Mouse (Mus musculus) skeletal muscle tissue, adult 2 months (tissue): ENCODE results near the gene Fcho2.

Experiments used
- DNase-seq: peaks from one replicate; pipeline ENCODE4 v3.0.0-alpha.2; 2012; ENCODE audit warnings: low read depth, low spot score

The Fcho2 gene

DNA sequence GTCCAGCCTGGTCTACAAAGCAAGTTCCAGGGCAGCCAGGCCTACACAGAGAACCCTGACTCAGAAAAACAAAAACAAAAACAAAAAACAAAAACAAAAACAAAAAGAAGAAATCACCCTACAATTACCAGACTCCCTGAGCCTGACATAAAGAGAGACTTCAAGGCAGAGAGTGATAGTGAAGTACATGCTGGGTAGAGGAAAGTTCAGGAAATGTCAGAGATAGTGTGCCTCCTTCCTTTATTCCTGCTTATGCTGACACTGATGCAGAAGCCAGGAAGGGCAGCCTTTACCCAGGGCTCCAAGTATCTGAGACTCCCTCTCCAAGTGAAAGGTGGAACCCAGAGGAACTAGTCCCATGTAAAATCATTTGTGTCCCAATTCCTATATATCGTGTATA, 10.8 kb downstream of the Fcho2 start:
- DNase-seq: no peak

DNA sequence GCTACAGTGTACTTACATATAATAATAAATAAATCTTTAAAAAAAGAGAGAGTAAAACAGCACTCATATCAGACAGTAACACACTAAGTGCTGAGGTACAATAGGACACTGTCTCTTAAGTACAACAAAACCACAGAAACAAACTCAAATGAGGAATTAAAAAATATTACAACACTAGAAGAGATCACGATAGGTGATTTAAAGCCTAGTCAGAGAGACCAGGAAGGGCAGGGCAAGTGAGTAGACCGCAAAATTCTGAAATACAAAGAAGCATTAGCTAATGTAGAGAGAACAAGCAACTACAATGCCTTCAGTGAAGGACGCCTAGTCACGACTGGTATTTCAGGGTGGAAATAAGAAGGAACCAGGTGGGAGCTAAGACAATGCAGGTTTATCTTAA, 11.6 kb downstream of the Fcho2 start:
- DNase-seq: no peak

DNA sequence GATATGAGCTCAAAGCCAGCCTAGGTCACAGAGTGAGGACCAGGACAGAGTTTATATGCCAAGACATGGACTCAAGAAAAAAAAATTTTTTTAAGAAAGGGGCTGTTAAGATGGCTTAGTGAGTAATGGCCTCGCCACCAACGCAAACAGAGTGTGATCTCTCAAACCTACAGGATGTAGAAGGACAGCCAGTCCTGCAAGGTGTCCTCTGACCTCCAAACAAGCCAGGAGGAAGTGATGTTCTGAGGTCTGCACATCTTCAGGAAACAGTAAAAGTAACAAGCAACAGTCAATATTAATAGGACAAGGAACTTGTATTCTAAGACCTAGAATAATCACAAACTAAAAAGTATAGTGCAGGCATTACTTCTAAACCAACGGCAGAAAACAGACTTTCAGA, 12.3 kb downstream of the Fcho2 start:
- no peak for DNase-seq

DNA sequence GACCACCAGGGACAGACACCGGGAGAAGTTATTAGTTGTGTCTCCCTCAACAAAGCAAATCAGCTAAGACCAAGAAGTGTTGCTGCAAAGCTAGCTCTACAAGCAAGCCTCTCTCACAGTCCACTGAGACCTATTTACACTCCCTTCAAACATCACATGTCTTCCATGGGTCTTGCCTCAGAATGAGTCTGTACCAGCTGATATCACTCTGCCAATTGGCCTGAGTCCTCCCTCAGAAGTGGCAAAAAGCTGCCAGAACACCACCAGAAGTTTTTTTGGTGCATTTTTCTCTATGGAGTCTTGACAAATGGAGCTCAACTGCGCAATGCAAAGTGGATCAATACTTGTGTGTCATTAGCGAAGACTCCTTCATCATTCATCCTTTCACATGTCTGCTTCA, 19.7 kb downstream of the Fcho2 start:
- DNase-seq: no peak

DNA sequence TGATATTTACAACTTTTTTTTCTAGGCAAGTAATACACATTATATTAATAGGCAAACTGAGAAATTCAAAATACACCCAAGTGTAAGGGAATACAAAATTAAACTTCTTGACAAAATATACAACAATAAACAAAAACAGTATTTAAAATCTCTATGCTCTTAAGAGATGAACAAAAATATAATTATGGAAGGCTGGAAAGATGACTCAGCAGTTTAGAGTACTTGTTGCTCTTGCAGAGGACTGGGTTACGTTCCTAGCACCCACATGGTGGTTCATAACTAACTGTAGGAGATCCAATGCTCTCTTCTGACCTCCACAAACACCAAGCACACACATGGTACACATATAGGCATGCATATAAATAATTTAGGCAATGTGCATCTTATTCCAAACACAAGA, 22.4 kb downstream of the Fcho2 start:
- DNase-seq: no peak

DNA sequence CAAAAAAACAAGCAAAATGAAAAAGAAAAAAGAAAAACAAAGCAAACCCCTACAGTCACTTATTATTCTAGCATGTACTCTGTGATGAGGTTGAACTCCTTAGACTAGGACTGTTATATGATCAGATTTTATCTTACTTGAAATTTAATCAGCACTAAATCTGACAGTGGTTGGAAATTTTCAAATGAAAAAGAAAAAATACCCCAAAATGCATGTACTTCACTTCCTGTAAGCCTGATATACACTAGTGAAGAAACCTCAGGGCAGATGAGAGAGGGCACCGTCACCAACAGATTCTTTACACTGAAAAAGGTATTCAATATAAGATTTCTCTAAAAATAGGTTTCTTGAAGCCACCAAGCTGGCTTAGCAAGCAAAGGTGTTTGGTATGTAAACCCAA, 23.6 kb downstream of the Fcho2 start:
- DNase-seq: no peak

DNA sequence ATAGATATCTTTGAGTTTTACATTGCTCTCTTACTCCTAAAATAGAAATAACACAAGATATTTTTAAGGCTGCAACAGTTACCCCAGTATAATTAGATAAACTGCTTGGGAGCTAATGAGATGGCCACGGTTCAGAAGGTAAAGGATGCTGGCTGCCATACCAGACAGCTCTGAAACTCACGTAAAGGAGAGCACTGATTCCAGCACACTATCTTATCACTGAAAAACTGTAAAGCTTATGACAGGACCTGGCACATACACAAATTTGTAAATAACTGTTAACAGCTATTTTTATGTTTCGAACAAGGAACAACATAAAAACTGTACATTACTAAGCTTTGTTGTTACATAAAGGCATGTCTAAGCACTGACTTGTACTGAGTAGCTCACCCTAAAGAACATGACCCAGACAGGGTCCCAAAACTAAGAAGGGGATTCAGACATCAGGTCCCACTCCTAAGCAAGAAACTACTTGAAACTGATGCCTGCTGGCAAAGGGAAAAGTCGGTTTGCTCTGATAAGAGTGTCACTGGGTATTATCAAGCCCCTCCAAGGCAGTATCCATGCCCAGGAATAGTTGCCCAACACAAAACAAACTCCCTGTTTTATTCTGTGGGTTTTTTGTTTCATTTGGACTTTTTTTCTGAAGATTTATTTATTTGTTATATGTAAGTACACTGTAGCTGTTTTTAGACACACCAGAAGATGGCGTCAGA, 28.1 kb downstream of the Fcho2 start:
- no peak for DNase-seq

DNA sequence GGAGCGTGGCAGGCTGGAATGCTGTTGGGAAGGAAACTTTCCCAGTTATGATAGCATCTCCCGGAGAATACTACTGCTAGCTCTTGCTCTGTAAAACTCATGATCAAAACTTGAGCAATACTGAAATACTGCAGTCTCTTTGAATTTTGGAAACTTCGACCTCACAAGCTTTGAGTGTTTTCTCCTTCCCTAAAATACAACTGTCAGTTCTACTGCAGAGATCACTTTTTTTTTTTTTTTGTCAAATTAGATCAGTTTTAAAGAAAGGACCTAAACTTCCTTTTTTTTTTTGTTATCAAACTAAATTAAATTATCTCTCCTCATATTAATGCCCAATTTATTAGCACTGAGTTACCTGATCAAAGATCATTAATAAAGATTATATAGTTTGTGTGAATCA, 37.3 kb downstream of the Fcho2 start:
- DNase-seq: no peak

DNA sequence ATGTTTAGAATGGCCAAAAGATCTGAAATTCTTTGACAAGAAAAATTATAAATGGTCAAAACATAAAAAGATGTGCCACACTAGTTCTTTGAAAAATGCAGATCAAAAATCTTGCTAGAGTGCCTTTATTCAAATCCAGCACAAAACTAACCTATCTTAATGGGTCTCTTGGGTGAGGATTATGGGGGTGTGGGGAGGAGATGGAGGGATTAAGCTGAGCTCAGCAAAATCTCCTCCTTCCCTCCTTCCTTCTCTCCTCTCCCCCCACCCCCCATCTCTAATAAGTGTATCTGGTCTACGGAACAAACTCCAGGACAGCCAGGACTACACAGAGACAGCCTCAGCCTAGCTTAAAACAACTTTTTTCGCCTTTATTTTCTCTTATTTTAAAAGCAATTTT, 43.8 kb downstream of the Fcho2 start:
- DNase-seq: no peak

DNA sequence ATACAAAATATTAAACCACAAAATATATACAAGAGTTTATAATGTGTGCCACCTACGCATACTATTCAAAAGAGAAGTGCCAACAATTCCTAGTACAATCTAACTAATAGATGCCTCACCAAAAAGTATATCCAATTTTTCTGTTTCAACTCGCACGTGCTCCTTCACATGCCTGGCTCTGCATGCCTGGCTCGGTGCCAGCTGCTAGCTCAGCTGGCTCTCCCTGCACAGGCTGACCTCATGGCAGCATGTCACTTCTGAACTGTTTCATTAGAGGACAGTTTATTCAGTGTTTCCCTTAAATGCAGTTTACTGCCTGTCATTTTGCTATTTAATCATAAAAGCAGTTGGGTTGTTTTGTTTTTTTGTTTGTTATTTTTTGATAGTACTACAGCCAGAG, 46.9 kb downstream of the Fcho2 start:
- DNase-seq: peak; percentile 78

DNA sequence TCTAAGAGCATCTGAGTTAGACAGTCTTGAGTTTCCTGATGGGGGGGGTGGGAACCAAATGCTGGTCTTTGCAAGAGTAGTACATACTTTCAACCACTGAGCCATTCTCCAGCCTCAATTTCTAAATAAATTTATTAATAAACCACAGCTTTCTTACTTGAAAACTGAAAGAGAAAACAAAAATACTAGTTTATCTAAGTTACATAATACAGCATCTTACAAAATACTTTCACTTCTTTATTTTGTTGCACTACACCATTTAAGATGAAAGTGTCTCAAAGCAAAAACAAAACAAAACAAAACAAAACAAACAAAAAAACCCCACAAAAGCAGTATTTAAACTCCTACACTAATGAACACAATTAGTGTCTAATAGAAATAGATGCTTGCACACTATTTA, 53.5 kb downstream of the Fcho2 start:
- no peak for DNase-seq

DNA sequence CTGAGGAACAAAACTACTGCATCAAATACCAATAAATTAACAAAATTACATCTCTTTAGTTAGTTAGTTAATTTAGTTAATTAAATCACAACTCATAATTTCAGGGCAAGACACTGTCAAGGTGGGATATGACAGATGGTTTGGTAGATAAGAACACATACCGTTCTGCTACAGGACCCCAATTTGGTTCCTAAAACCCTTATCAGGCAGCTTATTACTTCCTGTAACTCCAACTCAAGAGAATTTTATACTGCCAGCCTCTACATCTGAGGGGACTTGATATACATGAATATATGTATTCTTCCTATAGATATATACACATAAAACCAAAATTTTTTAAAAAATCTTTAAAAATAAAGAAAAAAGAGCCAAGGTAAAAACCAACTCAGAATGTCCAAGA, 59.4 kb downstream of the Fcho2 start:
- DNase-seq: no peak

DNA sequence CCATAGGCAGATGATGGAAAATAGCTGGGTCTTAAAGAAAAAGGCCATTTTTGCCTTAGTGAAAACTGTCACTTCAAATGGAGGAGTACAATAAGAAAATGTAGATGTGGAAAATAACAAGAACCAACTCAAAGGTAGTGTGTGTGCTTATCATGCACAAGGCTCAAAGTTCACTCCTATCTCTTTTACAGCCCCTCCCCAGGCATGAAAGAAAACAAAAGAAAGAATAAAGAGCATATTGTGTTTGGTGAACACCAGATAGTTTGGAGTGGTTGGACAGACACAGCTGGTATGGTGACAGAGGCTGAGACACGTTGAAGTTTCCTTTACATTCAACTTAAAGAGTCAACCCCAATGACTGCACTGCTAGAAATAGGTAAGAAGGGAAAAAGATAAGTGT, 70.6 kb downstream of the Fcho2 start:
- no peak for DNase-seq

DNA sequence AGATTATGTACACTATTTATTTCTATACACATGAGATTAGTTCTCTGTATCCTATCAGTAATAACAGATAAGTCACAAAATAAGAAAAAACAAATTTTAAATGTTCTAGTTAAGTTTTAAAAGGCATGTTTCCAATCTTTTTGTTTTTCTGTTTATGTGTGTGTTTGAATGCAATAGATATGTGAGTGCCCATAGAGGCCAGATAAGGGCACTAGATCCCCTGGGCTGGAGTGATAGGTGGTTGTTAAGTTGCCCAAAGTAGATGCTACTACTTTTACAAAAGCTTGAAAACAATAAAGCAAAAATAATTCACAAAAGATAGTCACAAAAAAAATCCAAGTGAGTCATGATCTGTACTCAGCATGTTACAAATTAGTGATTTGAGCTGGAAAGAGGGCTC, 71.4 kb downstream of the Fcho2 start:
- no peak for DNase-seq

DNA sequence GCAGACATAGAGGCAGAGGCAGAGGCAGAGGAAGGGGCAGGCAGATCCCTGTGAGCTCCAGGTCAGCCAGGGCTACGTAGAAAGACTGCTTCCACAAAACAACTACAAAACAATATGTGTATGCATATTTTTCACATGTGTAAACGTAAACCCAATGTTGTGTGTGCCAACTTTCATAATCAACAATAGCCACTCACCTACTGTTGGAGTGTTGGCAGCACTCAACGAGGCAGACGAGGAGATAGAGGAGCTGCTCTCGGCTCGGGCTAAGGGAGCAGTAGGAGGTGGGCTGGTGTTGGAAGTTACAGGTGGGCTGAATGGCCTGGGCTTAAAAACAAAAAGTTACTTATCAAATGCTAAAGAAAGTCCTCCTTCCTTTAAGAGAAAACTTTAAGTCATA, 72.0 kb downstream of the Fcho2 start:
- DNase-seq: no peak

DNA sequence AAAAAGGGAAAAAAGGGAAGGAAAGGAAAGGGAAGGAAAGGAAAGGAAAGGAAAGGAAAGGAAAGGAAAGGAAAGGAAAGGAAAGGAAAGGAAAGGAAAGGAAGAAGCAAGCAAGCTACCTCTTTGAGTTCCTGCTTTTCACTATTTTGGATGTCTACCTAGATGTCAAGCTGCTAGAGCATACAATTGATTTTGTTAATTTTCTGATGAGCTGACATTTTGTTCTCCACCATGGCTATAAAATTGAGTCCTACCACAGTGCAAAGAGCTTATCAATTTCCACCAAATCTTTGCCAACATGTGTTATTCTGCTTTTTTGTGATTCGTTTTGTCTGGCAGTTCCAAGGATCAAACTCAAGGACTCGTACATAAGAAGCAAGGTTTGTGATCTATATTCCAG, 77.0 kb downstream of the Fcho2 start:
- no peak for DNase-seq

DNA sequence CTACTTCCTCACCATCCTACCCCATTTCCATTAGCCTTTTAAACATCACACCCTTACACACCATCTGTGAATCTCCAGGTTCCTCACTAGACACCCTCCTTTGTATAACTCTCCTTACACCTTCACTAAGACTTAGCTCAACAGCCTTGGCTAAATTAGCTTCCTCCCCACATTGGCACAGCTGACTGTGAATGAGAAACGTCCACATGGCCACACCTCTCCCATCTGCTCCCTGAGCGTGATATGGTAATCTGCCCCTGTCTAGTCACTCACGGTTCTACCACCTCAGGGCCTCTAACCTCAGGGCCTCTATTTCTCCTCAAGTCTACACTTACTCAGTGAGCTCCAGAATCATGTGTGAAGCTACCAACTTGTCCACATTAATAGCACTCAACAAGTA, 82.0 kb downstream of the Fcho2 start:
- DNase-seq: no peak

DNA sequence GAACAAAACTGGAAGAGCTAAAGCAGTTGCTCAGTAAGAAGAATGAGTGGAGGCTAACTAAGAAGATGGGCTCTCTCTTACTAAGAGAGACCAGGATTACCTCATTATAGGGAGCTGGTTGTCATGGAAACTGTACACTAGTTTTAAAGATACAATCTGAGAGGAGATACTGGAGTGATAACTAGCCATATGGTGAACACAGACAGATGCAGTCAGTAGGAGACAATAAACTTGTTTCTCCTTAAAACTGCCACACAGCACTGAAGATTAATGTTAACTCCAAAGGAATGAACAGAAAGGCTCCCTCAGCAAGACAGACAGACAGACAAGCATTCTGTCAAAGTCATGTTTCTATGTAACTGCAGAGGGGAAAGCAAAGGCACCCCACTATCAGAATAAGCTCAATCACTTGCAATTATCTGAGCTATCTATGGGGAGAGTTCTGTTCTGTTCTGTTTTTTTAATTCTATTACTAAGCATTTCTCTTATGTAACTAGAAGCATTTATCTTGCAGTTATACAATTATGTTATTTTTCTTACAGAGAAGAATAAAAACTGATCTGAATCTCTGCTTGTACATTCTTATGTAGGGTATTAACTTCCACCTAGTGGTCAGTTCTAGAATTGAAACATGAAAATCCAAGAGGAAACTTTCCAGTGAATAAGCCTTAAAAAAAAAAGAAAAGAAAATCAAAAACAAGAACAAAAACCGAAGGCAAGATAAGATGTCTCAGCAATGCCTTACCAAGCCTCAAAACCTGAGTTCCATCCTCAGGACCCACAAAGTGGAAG, 85.8 kb downstream of the Fcho2 start:
- DNase-seq: no peak

DNA sequence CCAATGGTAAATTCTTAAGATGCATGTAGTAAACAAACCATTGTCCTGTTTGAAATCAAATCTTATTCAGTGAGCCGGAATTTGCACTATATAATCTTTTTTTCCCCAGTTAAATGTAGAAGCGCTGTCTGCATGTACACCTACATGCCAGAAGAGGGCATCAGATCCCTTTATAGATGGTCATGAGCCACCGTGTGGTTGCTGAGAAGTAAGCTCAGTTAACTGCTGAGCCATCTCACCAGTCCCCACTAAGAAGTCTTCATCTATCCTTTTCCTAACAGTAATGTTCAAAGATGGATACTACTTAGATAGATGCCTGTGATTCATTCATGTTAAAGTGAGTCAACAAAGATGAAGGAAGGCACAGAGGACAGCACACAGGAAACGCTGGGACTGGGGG, 88.8 kb downstream of the Fcho2 start:
- no peak for DNase-seq

DNA sequence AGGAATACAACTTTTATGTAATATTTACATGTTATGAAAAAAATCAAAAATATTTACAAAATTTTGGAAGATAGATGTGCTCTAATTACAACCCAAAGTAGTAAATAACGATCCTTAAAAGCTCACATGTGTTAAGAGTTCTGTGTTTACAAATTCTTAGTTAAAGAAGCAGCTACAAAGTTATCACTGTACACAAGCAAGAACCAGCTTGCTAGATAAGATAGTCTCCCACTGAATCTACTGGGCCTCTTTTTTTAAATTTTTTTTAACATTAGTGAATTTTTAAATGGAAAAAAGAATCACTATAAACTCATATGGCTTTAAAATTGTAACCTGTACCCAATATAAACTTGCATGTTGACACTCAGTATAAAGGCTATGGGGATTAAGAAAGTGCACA, 91.8 kb downstream of the Fcho2 start:
- no peak for DNase-seq

DNA sequence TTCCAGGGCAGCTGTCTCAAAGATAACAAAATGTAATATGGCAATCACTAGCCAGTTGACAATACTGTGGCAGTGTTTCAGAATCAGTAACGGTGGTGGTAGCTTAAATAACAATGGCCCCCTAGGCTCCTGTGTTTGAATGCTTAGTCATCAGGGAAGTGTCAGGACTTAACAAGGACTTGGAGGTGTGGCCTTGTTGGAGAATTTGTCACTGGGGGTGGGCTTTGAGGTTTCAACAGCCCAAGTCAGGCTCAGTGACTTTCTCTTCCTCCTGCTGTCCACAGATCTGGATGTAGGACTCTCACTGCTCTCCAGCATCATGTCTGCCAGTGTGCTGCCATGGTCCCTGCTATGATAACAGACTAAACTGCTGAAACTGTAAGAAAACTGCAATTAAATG, 93.0 kb downstream of the Fcho2 start:
- no peak for DNase-seq

DNA sequence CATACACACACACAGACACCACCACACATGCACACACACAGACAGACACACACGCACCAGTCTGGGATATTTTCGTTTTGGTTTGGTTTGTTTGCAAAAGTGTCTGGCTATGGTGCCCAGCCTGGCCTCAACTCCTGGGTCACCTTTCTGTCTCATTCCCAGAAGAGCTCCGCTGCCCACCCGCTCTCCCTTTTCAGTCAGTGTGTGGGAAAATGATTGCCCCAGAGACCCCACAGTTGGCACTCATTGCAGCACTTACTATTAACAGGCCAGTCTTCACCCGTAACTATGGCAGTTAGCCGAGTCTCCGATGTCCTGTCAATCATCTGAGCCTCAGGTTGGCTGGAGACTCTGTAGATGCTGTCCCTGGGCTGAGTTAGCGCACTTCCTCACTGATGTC, 99.1 kb downstream of the Fcho2 start:
- no peak for DNase-seq

DNA sequence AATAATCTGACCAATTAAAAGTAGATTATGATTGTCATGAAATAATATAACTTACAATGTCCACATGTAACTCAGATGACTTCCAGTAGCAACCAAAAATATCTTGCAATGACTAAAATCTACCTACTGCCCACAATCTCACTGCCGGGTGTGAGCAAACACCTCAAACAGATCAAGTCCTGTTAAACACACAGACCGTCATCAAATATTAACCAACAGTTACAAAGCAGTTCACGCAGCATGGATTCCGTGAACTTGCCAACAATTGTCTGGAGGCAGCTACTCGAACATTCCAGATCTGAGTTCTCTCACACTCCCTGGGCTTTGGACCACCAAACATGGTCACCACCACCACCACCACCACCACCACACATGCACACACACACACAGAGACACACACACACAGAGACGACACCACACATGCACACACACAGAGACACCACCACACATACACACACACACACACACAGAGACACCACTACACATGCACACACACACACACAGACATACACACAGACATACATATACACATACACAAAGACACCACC, 99.7 kb downstream of the Fcho2 start:
- DNase-seq: no peak
